Mouse (Mus musculus) MEL (cell line): ENCODE data around the gene Trim66. TPM values are rescaled to one million over a fixed set of nuclear protein-coding genes. Genes with fewer than 3 reads are reported as not detected.

ENCODE experiments used
- DNase-seq: peaks from one replicate; pipeline ENCODE4 v3.0.0; 2011; ENCODE audit warnings: low read depth, low spot score
- H3K27ac ChIP-seq: 2 replicates; pipeline ENCODE4 v1.5.1; 2012; ENCODE audit warnings: low read depth, mild to moderate bottlenecking, control low read depth, low read length, moderate library complexity; ENCODE audit not compliant: control insufficient read depth
- H3K27me3 ChIP-seq, 2 experiments: fragments of 150-350 bp in 1 of 2; sonication (generic) in 1 of 2; 2 replicates each; pipeline ENCODE4 v1.6.1; 2012; ENCODE audit warnings: low read length in 2 of 2, mild to moderate bottlenecking in 2 of 2, improper control_type of control experiment in 1 of 2, moderate library complexity in 1 of 2; ENCODE audit not compliant: insufficient read depth in 2 of 2, control insufficient read depth in 1 of 2
- H3K36me3 ChIP-seq, 2 experiments: 2 replicates each; pipeline ENCODE4 v1.6.1; 2012 to 2014; ENCODE audit warnings: low read length in 2 of 2, improper control_type of control experiment in 1 of 2, inconsistent platforms in 1 of 2, mild to moderate bottlenecking in 1 of 2; ENCODE audit not compliant: insufficient read depth in 2 of 2, control insufficient read depth in 1 of 2
- H3K4me1 ChIP-seq, 2 experiments: fragments of 150-350 bp in 1 of 2; sonication (generic) in 1 of 2; 2 replicates each; pipeline ENCODE4 v1.6.1; 2012; ENCODE audit warnings: low read length in 2 of 2, improper control_type of control experiment in 1 of 2, mild to moderate bottlenecking in 1 of 2; ENCODE audit not compliant: insufficient read depth in 2 of 2, control insufficient read depth in 1 of 2
- H3K4me3 ChIP-seq, 2 experiments: fragments of 150-350 bp in 1 of 2; sonication (generic) in 1 of 2; 2 replicates each; pipeline ENCODE4 v1.5.1; 2012; ENCODE audit warnings: low read depth in 2 of 2, low read length in 2 of 2, mild to moderate bottlenecking in 2 of 2, moderate library complexity in 2 of 2, control low read depth in 1 of 2, improper control_type of control experiment in 1 of 2; ENCODE audit not compliant: control insufficient read depth in 1 of 2, insufficient read depth in 1 of 2
- H3K79me2 ChIP-seq: 2 replicates; pipeline ENCODE4 v1.6.1; 2012; ENCODE audit warnings: mild to moderate bottlenecking, low read length, moderate library complexity; ENCODE audit not compliant: control insufficient read depth, poor library complexity, insufficient read depth
- H3K9ac ChIP-seq: 2 replicates; pipeline ENCODE4 v1.6.1; 2012; ENCODE audit warnings: low read depth, mild to moderate bottlenecking, control low read depth, low read length, moderate library complexity; ENCODE audit not compliant: control insufficient read depth, poor library complexity, severe bottlenecking
- H3K9me3 ChIP-seq: fragments of 150-350 bp; sonication (generic); replicated peaks from 2 replicates; pipeline ENCODE4 v1.6.1; 2012; ENCODE audit warnings: mild to moderate bottlenecking, low read length, improper control_type of control experiment, moderate library complexity; ENCODE audit not compliant: insufficient read depth
- BHLHE40 ChIP-seq: IDR thresholded peaks from 2 replicates; pipeline ENCODE4 v1.6.1; 2012; ENCODE audit warnings: low read depth, mild to moderate bottlenecking, inconsistent platforms, low read length, improper control_type of control experiment, borderline replicate concordance
- CHD1 ChIP-seq: IDR thresholded peaks from 2 replicates; pipeline ENCODE4 v1.6.1; 2012; ENCODE audit warnings: low read depth, mild to moderate bottlenecking, inconsistent platforms, low read length, improper control_type of control experiment
- CHD2 ChIP-seq: IDR thresholded peaks from 2 replicates; pipeline ENCODE4 v1.6.1; 2011; ENCODE audit warnings: low read length, improper control_type of control experiment
- CTCF ChIP-seq, 3 experiments: IDR thresholded peaks in 2 of 3; conservative IDR thresholded peaks in 1 of 3; 2 replicates each; pipeline ENCODE4 v1.5.1; 2011 to 2012; ENCODE audit warnings: low read length in 3 of 3, low read depth in 2 of 3, mild to moderate bottlenecking in 2 of 3, improper control_type of control experiment in 1 of 3, inconsistent platforms in 1 of 3, mixed read lengths in 1 of 3, moderate library complexity in 1 of 3; ENCODE audit not compliant: control insufficient read depth in 1 of 3, insufficient read depth in 1 of 3, poor library complexity in 1 of 3, severe bottlenecking in 1 of 3
- E2F4 ChIP-seq: IDR thresholded peaks from 2 replicates; pipeline ENCODE4 v1.6.1; 2011; ENCODE audit warnings: low read depth, low read length, improper control_type of control experiment, borderline replicate concordance
- EP300 ChIP-seq, 2 experiments: IDR thresholded peaks; 2 replicates each; pipeline ENCODE4 v1.6.1; 2011; ENCODE audit warnings: improper control_type of control experiment in 2 of 2, low read length in 2 of 2, low read depth in 1 of 2, mild to moderate bottlenecking in 1 of 2
- ETS1 ChIP-seq: IDR thresholded peaks from 2 replicates; pipeline ENCODE4 v1.6.1; 2012; ENCODE audit warnings: low read depth, mild to moderate bottlenecking, inconsistent platforms, low read length, improper control_type of control experiment, moderate library complexity
- GATA1 ChIP-seq: IDR thresholded peaks from 2 replicates; pipeline ENCODE4 v1.6.1; 2011; ENCODE audit warnings: low read depth, low read length, improper control_type of control experiment
- JUND ChIP-seq: IDR thresholded peaks from 2 replicates; pipeline ENCODE4 v1.6.1; 2011; ENCODE audit warnings: low read depth, mild to moderate bottlenecking, improper control_type of control experiment, low read length
- KAT2A ChIP-seq: conservative IDR thresholded peaks from 2 replicates; pipeline ENCODE4 v1.6.1; 2012; ENCODE audit warnings: low read depth, low read length, improper control_type of control experiment, inconsistent platforms
- MAFK ChIP-seq: IDR thresholded peaks from 2 replicates; pipeline ENCODE4 v1.6.1; 2011; ENCODE audit warnings: low read depth, mild to moderate bottlenecking, low read length, improper control_type of control experiment, borderline replicate concordance
- MAX ChIP-seq: IDR thresholded peaks from 2 replicates; pipeline ENCODE4 v1.6.1; 2011; ENCODE audit warnings: low read length, improper control_type of control experiment
- MAZ ChIP-seq: IDR thresholded peaks from 2 replicates; pipeline ENCODE4 v1.6.1; 2012; ENCODE audit warnings: low read depth, mild to moderate bottlenecking, inconsistent platforms, low read length, improper control_type of control experiment
- MEF2A ChIP-seq: IDR thresholded peaks from 2 replicates; pipeline ENCODE4 v1.6.1; 2014; ENCODE audit warnings: low read depth, mild to moderate bottlenecking, inconsistent platforms, low read length, improper control_type of control experiment; ENCODE audit not compliant: poor library complexity, insufficient replicate concordance, severe bottlenecking; ENCODE audit errors: extremely low read depth
- MXI1 ChIP-seq: IDR thresholded peaks from 2 replicates; pipeline ENCODE4 v1.6.1; 2011; ENCODE audit warnings: mild to moderate bottlenecking, low read depth, low read length, improper control_type of control experiment
- MYB ChIP-seq: IDR thresholded peaks from 2 replicates; pipeline ENCODE4 v1.6.1; 2011; ENCODE audit warnings: mild to moderate bottlenecking, low read depth, low read length, improper control_type of control experiment
- MYC ChIP-seq: IDR thresholded peaks from 2 replicates; pipeline ENCODE4 v1.6.1; 2011; ENCODE audit warnings: low read depth, mild to moderate bottlenecking, low read length, improper control_type of control experiment, moderate library complexity
- NELFE ChIP-seq: IDR thresholded peaks from 2 replicates; pipeline ENCODE4 v1.6.1; 2011; ENCODE audit warnings: low read depth, low read length, improper control_type of control experiment
- NRF1 ChIP-seq: IDR thresholded peaks from 2 replicates; pipeline ENCODE4 v1.6.1; 2014; ENCODE audit warnings: low read depth, mild to moderate bottlenecking, inconsistent platforms, low read length, improper control_type of control experiment, moderate library complexity; ENCODE audit not compliant: poor library complexity, insufficient read depth, severe bottlenecking
- POLR2A ChIP-seq, 2 experiments: IDR thresholded peaks; 2 replicates each; pipeline ENCODE4 v1.6.1; 2011 to 2012; ENCODE audit warnings: low read length in 2 of 2, mild to moderate bottlenecking in 2 of 2, control low read depth in 1 of 2, improper control_type of control experiment in 1 of 2, low read depth in 1 of 2, moderate library complexity in 1 of 2; ENCODE audit not compliant: control insufficient read depth in 1 of 2, insufficient read depth in 1 of 2, poor library complexity in 1 of 2
- POLR2AphosphoS2 ChIP-seq: IDR thresholded peaks from 2 replicates; pipeline ENCODE4 v1.6.1; 2011; ENCODE audit warnings: low read length, improper control_type of control experiment
- POLR2AphosphoS5 ChIP-seq: IDR thresholded peaks from 2 replicates; pipeline ENCODE4 v1.6.1; 2012; ENCODE audit warnings: low read depth, borderline replicate concordance, mild to moderate bottlenecking, inconsistent platforms, low read length, moderate library complexity, mixed read lengths
- RAD21 ChIP-seq: IDR thresholded peaks from 2 replicates; pipeline ENCODE4 v1.6.1; 2011; ENCODE audit warnings: mild to moderate bottlenecking, low read depth, low read length, improper control_type of control experiment
- RCOR1 ChIP-seq: IDR thresholded peaks from 2 replicates; pipeline ENCODE4 v1.6.1; 2012; ENCODE audit warnings: low read depth, mild to moderate bottlenecking, inconsistent platforms, low read length, improper control_type of control experiment
- SIN3A ChIP-seq: IDR thresholded peaks from 2 replicates; pipeline ENCODE4 v1.6.1; 2012; ENCODE audit warnings: low read length, improper control_type of control experiment, inconsistent platforms
- SMC3 ChIP-seq: IDR thresholded peaks from 2 replicates; pipeline ENCODE4 v1.6.1; 2011; ENCODE audit warnings: low read depth, low read length, improper control_type of control experiment
- TAL1 ChIP-seq: IDR thresholded peaks from 2 replicates; pipeline ENCODE4 v1.6.1; 2012; ENCODE audit warnings: mild to moderate bottlenecking, inconsistent platforms, low read length, moderate library complexity, mixed read lengths
- TBP ChIP-seq: IDR thresholded peaks from 2 replicates; pipeline ENCODE4 v1.8.0; 2011; ENCODE audit warnings: low read depth, low read length, improper control_type of control experiment
- TCF12 ChIP-seq: IDR thresholded peaks from 2 replicates; pipeline ENCODE4 v1.6.1; 2014; ENCODE audit warnings: low read depth, mild to moderate bottlenecking, inconsistent platforms, low read length, improper control_type of control experiment, moderate library complexity
- UBTF ChIP-seq: IDR thresholded peaks from 2 replicates; pipeline ENCODE4 v1.6.1; 2012; ENCODE audit warnings: low read depth, mild to moderate bottlenecking, inconsistent platforms, low read length, improper control_type of control experiment, moderate library complexity, borderline replicate concordance; ENCODE audit not compliant: insufficient read depth
- USF1 ChIP-seq: IDR thresholded peaks from 2 replicates; pipeline ENCODE4 v1.6.1; 2014; ENCODE audit warnings: low read depth, mild to moderate bottlenecking, inconsistent platforms, low read length, improper control_type of control experiment, moderate library complexity
- USF2 ChIP-seq, 2 experiments: IDR thresholded peaks; 2 replicates each; pipeline ENCODE4 v1.6.1; 2011 to 2012; ENCODE audit warnings: improper control_type of control experiment in 2 of 2, low read length in 2 of 2, borderline replicate concordance in 1 of 2, inconsistent platforms in 1 of 2, low read depth in 1 of 2, mild to moderate bottlenecking in 1 of 2; ENCODE audit not compliant: insufficient read depth in 1 of 2
- ZC3H11A ChIP-seq: IDR thresholded peaks from 2 replicates; pipeline ENCODE4 v1.6.1; 2012; ENCODE audit warnings: low read depth, mild to moderate bottlenecking, inconsistent platforms, low read length, improper control_type of control experiment
- ZMIZ1 ChIP-seq: IDR thresholded peaks from 2 replicates; pipeline ENCODE4 v1.6.1; 2012; ENCODE audit warnings: low read depth, mild to moderate bottlenecking, inconsistent platforms, low read length, improper control_type of control experiment, moderate library complexity
- polyA plus RNA-seq, 2 experiments: library from polyadenylated mRNA; stranded (reverse) in 1 of 2; unstranded in 1 of 2; fragments of >175 nt in 1 of 2; fragments of >200 nt in 1 of 2; gene quantifications; 2 replicates each; pipeline versions ENCODE4 v1.2.1 to v1.2.4; 2012; ENCODE audit warnings: low replicate concordance in 2 of 2, low read depth in 1 of 2; ENCODE audit not compliant: insufficient read length in 2 of 2, insufficient read depth in 1 of 2, missing spikeins in 1 of 2
- total RNA-seq: library from RNA; depleted of rRNA; stranded (reverse); fragments of 300-350 nt; gene quantifications from 2 replicates; pipeline ENCODE4 v1.2.3, GENCODE M21; 2012

Trim66 gene
- total and polyA plus RNA-seq, 3 experiments: 0.01 TPM; not detected in 2

- TF ChIP-seq KAT2A (no peak), JUND (no peak), TAL1 (no peak), MXI1 (no peak), RAD21 (no peak), SIN3A (0 out of 2 replicates have a peak, but pooled peaks have one; percentile 6), ZC3H11A (no peak), POLR2A (IDR thresholded peaks at IDR 0.05; ENCODE audit: control insufficient read depth in 1 of 2, insufficient read depth in 1 of 2, low read depth in 1 of 2, low read length in 2 of 2, poor library complexity in 1 of 2) (peak in 1 of 2 experiments; percentile 55; a peak in 2 of 4 replicates), TCF12 (0 out of 2 replicates have a peak, but pooled peaks have one; percentile 10), CHD1 (peak; percentile 57; the same call in 1 of the 2 replicates), RCOR1 (no peak), BHLHE40 (no peak), USF1 (no peak), CTCF (IDR thresholded peaks at IDR 0.05 in 2 of 3, conservative IDR thresholded peaks at IDR 0.05 in 1 of 3; ENCODE audit: control insufficient read depth in 1 of 3, insufficient read depth in 1 of 3, low read depth in 2 of 3, low read length in 3 of 3, poor library complexity in 1 of 3, severe bottlenecking in 1 of 3) (no peak), MAX (0 out of 2 replicates have a peak, but pooled peaks have one; percentile 22), E2F4 (no peak), TBP (peak; percentile 87), USF2 (IDR thresholded peaks at IDR 0.05; ENCODE audit: borderline replicate concordance in 1 of 2, insufficient read depth in 1 of 2, low read depth in 1 of 2, low read length in 2 of 2) (no peak), NELFE (peak; percentile 59), ZMIZ1 (peak; percentile 26; the same call in 1 of the 2 replicates), MAZ (no peak), SMC3 (no peak), POLR2AphosphoS2 (no peak), CHD2 (no peak; the same call in 1 of the 2 replicates), UBTF (no peak), MEF2A (no peak), POLR2AphosphoS5 (no peak), NRF1 (no peak), EP300 (IDR thresholded peaks at IDR 0.05; ENCODE audit: low read depth in 1 of 2, low read length in 2 of 2) (no peak), MAFK (no peak), MYC (0 out of 2 replicates have a peak, but pooled peaks have one; percentile 38), GATA1 (no peak), MYB (no peak), ETS1 (peak; percentile 7; the same call in 1 of the 2 replicates)
- Histone ChIP-seq H3K27ac (peak overlapping the region; percentile 99), H3K4me1 (peaks cover 3 to 15% of the 10 kb centered on the region in 2 experiments), H3K4me3 (peak overlapping the region; percentile 77 to 89), H3K36me3 (peaks cover 19 to 28% of the 10 kb centered on the region in 2 experiments), H3K79me2 (peaks cover 33% of the 10 kb centered on the region), H3K27me3 (no peaks in the 10 kb centered on the region), H3K9ac (peak overlapping the region; percentile 98), H3K9me3 (no peaks in the 10 kb centered on the region)
- DNase-seq: peak; percentile 85
These were observed 10.2 kb upstream of the Trim66 start for GRCm38 (mm10) chr7:109518036-109518681.
